Mouse (Mus musculus) right cerebral cortex, postnatal 25 days (tissue): ENCODE results near the gene Stim1.

Source experiments
- DNase-seq: peaks from one replicate; pipeline ENCODE4 v3.0.0; 2022

The Stim1 gene

GRCm38 (mm10) chr7:102310821-102311220 lies 43.2 kb downstream of the Stim1 start:
- no peak for DNase-seq

- no peak for DNase-seq
These were observed 45.4 kb downstream of the Stim1 start for GRCm38 (mm10) chr7:102312840-102313534.

- DNase-seq: no peak
These were observed 45.9 kb downstream of the Stim1 start for GRCm38 (mm10) chr7:102313535-102313863.

GRCm38 (mm10) chr7:102314107-102314506 lies 46.5 kb downstream of the Stim1 start:
- DNase-seq: no peak

- DNase-seq: no peak
These were observed 47.3 kb downstream of the Stim1 start for GRCm38 (mm10) chr7:102314908-102315307.

- DNase-seq: no peak
These were observed 47.8 kb downstream of the Stim1 start for GRCm38 (mm10) chr7:102315435-102315834.

- DNase-seq: no peak
These were observed 50.1 kb downstream of the Stim1 start for GRCm38 (mm10) chr7:102317583-102318168.

- DNase-seq: no peak
These were observed 54.5 kb downstream of the Stim1 start for GRCm38 (mm10) chr7:102322137-102322536.

GRCm38 (mm10) chr7:102326323-102326722 lies 58.7 kb downstream of the Stim1 start:
- no peak for DNase-seq

- DNase-seq: no peak
These were observed 62.7 kb downstream of the Stim1 start for GRCm38 (mm10) chr7:102330270-102330669.

- no peak for DNase-seq
These were observed 63.9 kb downstream of the Stim1 start for GRCm38 (mm10) chr7:102331476-102331875.

GRCm38 (mm10) chr7:102333741-102334140 lies 66.1 kb downstream of the Stim1 start:
- no peak for DNase-seq

GRCm38 (mm10) chr7:102337326-102337725 lies 69.7 kb downstream of the Stim1 start:
- no peak for DNase-seq

- no peak for DNase-seq
These were observed 70.3 kb downstream of the Stim1 start for GRCm38 (mm10) chr7:102337898-102338297.

GRCm38 (mm10) chr7:102338956-102339355 lies 71.3 kb downstream of the Stim1 start:
- DNase-seq: no peak

- DNase-seq: no peak
These were observed 78.3 kb downstream of the Stim1 start for GRCm38 (mm10) chr7:102345893-102346292.

- no peak for DNase-seq
These were observed 79.7 kb downstream of the Stim1 start for GRCm38 (mm10) chr7:102347327-102347726.

- DNase-seq: no peak
These were observed 81.1 kb downstream of the Stim1 start for GRCm38 (mm10) chr7:102348681-102349080.

- no peak for DNase-seq
These were observed 81.6 kb downstream of the Stim1 start for GRCm38 (mm10) chr7:102349236-102349635.

- no peak for DNase-seq
These were observed 85.8 kb downstream of the Stim1 start for GRCm38 (mm10) chr7:102353420-102353819.

- DNase-seq: no peak
These were observed 90.5 kb downstream of the Stim1 start for GRCm38 (mm10) chr7:102358124-102358523.

- no peak for DNase-seq
These were observed 93.7 kb downstream of the Stim1 start for GRCm38 (mm10) chr7:102361297-102361696.

- DNase-seq: no peak
These were observed 96.2 kb downstream of the Stim1 start for GRCm38 (mm10) chr7:102363853-102364252.

GRCm38 (mm10) chr7:102369661-102370060 lies 102.1 kb downstream of the Stim1 start:
- DNase-seq: peak; percentile 83

- no peak for DNase-seq
These were observed 102.9 kb downstream of the Stim1 start for GRCm38 (mm10) chr7:102370526-102370925.
